Mouse (Mus musculus): Measurements from ENCODE around the gene Vax1. TPM values are rescaled to one million over a fixed set of nuclear protein-coding genes. Genes with fewer than 3 reads are reported as not detected.

Gene Vax1
- not detected for polyA plus RNA-seq (2017; shearing (Covaris generic))

GRCm38 (mm10) chr19:59169936-59170765 is at the start of gene Vax1:
TSS of gene Vax1 (minus strand) at chr19:59170056.

GRCm38 (mm10) chr19:59218991-59219390 is 49.1 kb upstream of the Vax1 start, which contains the start of gene Kcnk18:
TSS of gene Kcnk18 (plus strand) at chr19:59219214.

Other genes with a start within 250 kb of the Vax1 start
- under 1 TPM in 1 of 2 experiments, not detected in 1; 0.17 TPM for gene Eno4, start 226.6 kb downstream of the Vax1 start, polyA plus RNA-seq (2017; shearing (Covaris generic))
- gene Hspa12a, start 226.4 kb downstream of the Vax1 start, polyA plus RNA-seq (2017; shearing (Covaris generic)), result 1 to 10 TPM in 1 of 2 experiments, under 1 TPM in 1; 0.26 to 2.0 TPM
- 1 to 10 TPM; 1.1 to 1.2 TPM for gene Shtn1, start 94.0 kb downstream of the Vax1 start, polyA plus RNA-seq (2017; shearing (Covaris generic))
- gene Kcnk18, start 49.2 kb upstream of the Vax1 start, polyA plus RNA-seq (2017; shearing (Covaris generic)), result not detected
- 1 to 10 TPM; 3.3 to 5.3 TPM for gene Slc18a2, start 90.8 kb upstream of the Vax1 start, polyA plus RNA-seq (2017; shearing (Covaris generic))
- 100 to 1,000 TPM in 1 of 2 experiments, 10 to 100 TPM in 1; 55.6 to 117 TPM for gene Rps12-ps3, start 152.2 kb upstream of the Vax1 start, polyA plus RNA-seq (2017; shearing (Covaris generic))
- gene Pdzd8, start 175.7 kb upstream of the Vax1 start, polyA plus RNA-seq (2017; shearing (Covaris generic)), result 10 to 100 TPM; 20.5 to 23.5 TPM

All from activated CD4-positive, CD25-positive, alpha-beta regulatory T cell (primary cell).